Mouse (Mus musculus): Measurements from ENCODE around the gene Ccdc149.

The Ccdc149 gene

GRCm38 (mm10) chr5:52470991-52471801, at the start of gene Ccdc149:
Gene Ccdc149 (minus strand): TSS chr5:52471521.
- in situ Hi-C loops (cut with MseI, MboI): no loop called here

- in situ Hi-C loops (cut with MseI, MboI): no loop called here
Observed at GRCm38 (mm10) chr5:52519921-52520320, 48.6 kb upstream of the Ccdc149 start.

- in situ Hi-C loops (cut with MseI, MboI): no loop called here
Observed at GRCm38 (mm10) chr5:52516072-52516476, 44.8 kb upstream of the Ccdc149 start.

GRCm38 (mm10) chr5:52515246-52516021, 44.1 kb upstream of the Ccdc149 start:
- in situ Hi-C loops (cut with MseI, MboI): no loop called here

- in situ Hi-C loops (cut with MseI, MboI): no loop called here
Observed at GRCm38 (mm10) chr5:52511089-52511488, 39.8 kb upstream of the Ccdc149 start.

GRCm38 (mm10) chr5:52509416-52509815, 38.1 kb upstream of the Ccdc149 start:
- in situ Hi-C loops (cut with MseI, MboI): no loop called here

- in situ Hi-C loops (cut with MseI, MboI): no loop called here
Observed at GRCm38 (mm10) chr5:52504666-52505065, 33.3 kb upstream of the Ccdc149 start.

GRCm38 (mm10) chr5:52504148-52504547, 32.8 kb upstream of the Ccdc149 start:
- in situ Hi-C loops (cut with MseI, MboI): no loop called here

- in situ Hi-C loops (cut with MseI, MboI): no loop called here
Observed at GRCm38 (mm10) chr5:52495671-52496070, 24.4 kb upstream of the Ccdc149 start.

GRCm38 (mm10) chr5:52491496-52491895, 20.2 kb upstream of the Ccdc149 start:
- in situ Hi-C loops (cut with MseI, MboI): no loop called here

GRCm38 (mm10) chr5:52487559-52488430, 16.5 kb upstream of the Ccdc149 start:
- in situ Hi-C loops (cut with MseI, MboI): no loop called here

GRCm38 (mm10) chr5:52476826-52477225, 5.5 kb upstream of the Ccdc149 start:
- in situ Hi-C loops (cut with MseI, MboI): no loop called here

- in situ Hi-C loops (cut with MseI, MboI): no loop called here
Observed at GRCm38 (mm10) chr5:52476292-52476701, 5.0 kb upstream of the Ccdc149 start.

GRCm38 (mm10) chr5:52473988-52474387, 2.7 kb upstream of the Ccdc149 start:
- in situ Hi-C loops (cut with MseI, MboI): no loop called here

- in situ Hi-C loops (cut with MseI, MboI): no loop called here
Observed at GRCm38 (mm10) chr5:52470551-52470950, 770 bp downstream of the Ccdc149 start.

GRCm38 (mm10) chr5:52467841-52468240, 3.5 kb downstream of the Ccdc149 start:
- in situ Hi-C loops (cut with MseI, MboI): no loop called here

GRCm38 (mm10) chr5:52462447-52462846, 8.9 kb downstream of the Ccdc149 start:
- in situ Hi-C loops (cut with MseI, MboI): no loop called here

- in situ Hi-C loops (cut with MseI, MboI): no loop called here
Observed at GRCm38 (mm10) chr5:52461434-52462124, 9.7 kb downstream of the Ccdc149 start.

- in situ Hi-C loops (cut with MseI, MboI): no loop called here
Observed at GRCm38 (mm10) chr5:52459308-52459707, 12.0 kb downstream of the Ccdc149 start.

GRCm38 (mm10) chr5:52457154-52457553, 14.2 kb downstream of the Ccdc149 start:
- in situ Hi-C loops (cut with MseI, MboI): no loop called here

- in situ Hi-C loops (cut with MseI, MboI): no loop called here
Observed at GRCm38 (mm10) chr5:52450821-52451220, 20.5 kb downstream of the Ccdc149 start.

All from mouse trophoblast stem cell (cell line).